Mouse (Mus musculus) right cerebral cortex, postnatal 36 days (tissue): ENCODE measurements around the gene Large2.

Experiments
- DNase-seq, 2 experiments: peaks; one replicate each; pipeline ENCODE4 v3.0.0; 2022; ENCODE audit warnings: low spot score in 2 of 2, mixed read lengths in 1 of 2

The Large2 gene

GRCm38 (mm10) chr2:92371971-92372690, 2.5 kb downstream of the Large2 start:
- DNase-seq = no peak

- no peak for DNase-seq
Measured at GRCm38 (mm10) chr2:92370821-92371805, 3.6 kb downstream of the Large2 start.

GRCm38 (mm10) chr2:92370375-92370774, 4.3 kb downstream of the Large2 start:
- DNase-seq = no peak

- no peak for DNase-seq
Measured at GRCm38 (mm10) chr2:92367383-92368029, 7.2 kb downstream of the Large2 start.

- no peak for DNase-seq
Measured at GRCm38 (mm10) chr2:92365568-92365967, 9.1 kb downstream of the Large2 start.

DNA sequence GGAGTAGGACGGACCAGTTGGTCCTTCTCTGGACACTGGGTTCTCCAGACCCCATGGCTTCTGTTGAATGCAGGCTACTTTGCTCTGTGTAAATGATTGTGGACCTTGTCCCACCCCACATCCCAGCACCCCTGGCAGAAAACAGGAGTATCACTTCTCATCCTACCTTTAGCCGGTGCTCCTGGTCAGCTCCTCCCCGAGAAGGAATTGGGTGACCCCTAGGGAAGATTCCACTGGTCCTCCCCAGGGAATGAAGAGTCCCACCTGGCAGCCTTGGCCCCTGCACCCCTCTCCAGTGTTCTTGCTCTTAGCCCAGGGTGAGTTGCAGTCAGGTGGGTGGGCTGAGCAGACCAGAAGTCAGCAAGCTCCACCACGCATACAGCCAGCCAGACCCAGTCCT, 10.6 kb downstream of the Large2 start:
- no peak for DNase-seq

DNA sequence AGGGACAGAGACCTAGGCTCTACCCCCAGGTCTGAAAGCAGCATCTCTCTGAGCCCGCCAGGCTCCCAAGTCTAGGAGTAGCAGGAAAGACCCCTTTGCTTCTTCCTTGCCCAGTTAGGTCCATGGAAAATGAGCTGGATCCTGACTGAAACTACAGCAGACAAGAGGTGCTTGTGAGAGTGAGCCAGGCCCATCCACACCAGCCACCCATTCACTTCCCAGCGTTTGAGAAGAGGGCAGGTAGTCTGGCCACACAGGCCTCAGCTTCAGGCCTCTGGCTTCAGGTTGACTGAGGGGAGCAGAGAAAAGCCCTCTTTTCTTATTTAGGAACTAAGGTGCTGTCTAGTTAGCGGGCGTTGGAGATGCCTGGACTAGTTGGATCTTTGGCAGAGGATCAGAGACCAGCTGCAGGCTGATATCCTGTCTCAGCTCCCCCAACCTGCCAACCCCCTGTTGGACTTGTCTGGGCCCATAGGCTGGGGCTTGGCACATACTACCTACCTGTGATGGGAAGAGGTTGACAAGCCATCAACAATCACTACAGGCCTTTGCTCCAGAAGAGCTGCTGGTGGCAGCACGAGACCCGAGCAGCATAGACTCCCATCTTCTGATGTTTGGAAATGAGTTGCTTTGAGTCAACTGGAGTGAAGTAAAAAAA, 12.0 kb downstream of the Large2 start:
- DNase-seq = no peak

- no peak for DNase-seq
Measured at GRCm38 (mm10) chr2:92361795-92362194, 12.9 kb downstream of the Large2 start.

DNA sequence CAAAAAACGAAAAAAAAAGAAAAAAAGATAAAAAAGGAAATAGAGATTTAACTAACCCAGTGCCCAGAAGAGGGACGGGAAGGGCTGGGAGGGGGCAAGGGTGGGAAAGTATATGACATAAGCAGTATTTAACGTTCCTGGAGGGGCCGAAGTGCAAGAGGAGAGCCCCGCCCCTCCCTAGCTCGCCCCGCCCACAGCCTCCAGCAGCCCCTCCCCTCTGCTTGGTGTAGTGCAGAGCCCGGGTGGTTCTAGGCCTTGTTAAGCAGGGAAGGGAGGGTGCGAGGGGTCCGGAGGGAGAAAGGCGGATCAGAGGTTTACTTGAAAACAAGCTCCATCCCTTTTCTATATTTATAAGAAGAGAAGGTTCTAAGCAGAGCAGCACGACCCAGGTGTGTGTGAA, 13.8 kb downstream of the Large2 start:
- no peak for DNase-seq

GRCm38 (mm10) chr2:92360186-92360823, 14.4 kb downstream of the Large2 start:
- DNase-seq = no peak

DNA sequence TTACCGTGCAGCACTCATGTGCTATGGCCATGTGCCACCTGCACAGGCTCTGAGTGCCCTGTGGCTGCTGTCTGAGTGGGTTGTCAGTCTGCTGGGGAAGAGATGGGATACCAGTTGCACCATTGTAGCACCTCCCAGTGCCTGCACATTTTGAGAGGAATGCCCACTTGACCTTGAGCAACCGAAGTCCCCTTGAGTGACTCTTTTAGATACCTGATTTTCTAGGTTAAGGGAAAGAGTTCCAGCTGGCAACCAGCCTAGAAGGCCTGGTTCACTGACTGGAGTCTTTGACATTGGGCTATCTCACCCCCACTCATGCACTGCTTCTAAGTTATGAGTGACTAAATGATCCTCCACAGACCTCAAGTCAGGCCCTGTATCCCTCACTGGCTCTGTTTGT, 15.4 kb downstream of the Large2 start:
- DNase-seq = no peak

DNA sequence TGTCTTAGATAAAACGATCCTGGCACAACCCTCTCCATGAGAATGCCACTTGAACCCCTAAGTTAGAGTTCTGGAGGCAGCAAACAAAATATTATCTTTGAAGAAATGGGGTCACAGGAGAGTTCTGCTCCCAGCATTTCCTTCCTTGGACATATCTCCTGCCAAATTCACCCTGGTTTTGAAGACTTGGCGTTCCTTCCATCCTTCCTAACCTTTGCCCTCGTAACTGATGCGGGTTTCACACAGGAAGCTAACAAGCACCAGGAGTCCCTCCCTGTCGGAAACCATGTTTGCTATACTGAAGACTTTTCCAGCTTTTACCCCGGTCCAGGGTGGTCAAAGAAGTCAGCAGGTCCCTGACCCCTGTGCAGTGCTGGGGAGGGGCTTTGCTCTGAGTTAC, 20.4 kb downstream of the Large2 start:
- DNase-seq = no peak

DNA sequence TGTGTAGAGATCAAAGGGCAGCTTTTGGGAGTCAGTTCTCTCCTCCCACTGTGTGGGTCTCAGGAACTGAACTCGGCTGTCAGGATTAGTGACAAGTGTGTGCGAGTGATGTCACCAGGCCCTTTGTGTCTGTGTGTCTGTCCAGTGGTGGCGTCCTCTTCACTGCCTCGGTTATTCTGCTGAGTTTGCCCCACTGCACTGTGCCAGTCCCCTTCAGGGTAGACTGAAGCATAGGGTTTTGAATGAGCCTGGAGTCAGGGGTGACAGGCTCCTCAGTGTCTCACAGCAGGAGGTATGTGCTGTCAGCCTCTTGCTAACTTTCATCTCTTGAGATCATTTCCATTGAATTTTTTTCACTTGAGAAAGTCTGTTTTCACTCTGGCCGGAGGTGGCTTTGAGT, 21.3 kb downstream of the Large2 start:
- no peak for DNase-seq

GRCm38 (mm10) chr2:92350686-92351085, 24.0 kb downstream of the Large2 start:
- no peak for DNase-seq

GRCm38 (mm10) chr2:92349589-92350425, 24.9 kb downstream of the Large2 start:
- no peak for DNase-seq

GRCm38 (mm10) chr2:92347191-92347590, 27.5 kb downstream of the Large2 start:
- no peak for DNase-seq

DNA sequence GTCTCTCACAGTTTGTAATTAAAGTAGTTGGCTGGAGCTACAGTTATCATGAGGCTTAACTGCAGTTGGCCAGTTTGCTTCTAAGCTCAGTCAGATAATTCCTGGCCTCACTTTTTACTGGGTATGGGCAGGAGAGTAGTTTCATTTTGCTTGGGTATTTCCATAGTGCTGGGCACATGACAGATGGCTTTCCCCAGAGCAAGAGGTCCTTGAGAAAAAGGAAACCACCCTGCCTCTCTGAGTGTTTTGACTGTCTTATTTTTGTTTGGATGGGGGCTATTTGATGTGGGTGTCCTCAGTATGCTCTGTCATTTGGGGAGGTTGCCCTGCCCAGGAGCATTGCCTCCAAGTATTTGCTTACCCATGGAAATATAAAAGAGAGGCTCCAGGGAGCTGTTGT, 32.3 kb downstream of the Large2 start:
- DNase-seq = no peak

DNA sequence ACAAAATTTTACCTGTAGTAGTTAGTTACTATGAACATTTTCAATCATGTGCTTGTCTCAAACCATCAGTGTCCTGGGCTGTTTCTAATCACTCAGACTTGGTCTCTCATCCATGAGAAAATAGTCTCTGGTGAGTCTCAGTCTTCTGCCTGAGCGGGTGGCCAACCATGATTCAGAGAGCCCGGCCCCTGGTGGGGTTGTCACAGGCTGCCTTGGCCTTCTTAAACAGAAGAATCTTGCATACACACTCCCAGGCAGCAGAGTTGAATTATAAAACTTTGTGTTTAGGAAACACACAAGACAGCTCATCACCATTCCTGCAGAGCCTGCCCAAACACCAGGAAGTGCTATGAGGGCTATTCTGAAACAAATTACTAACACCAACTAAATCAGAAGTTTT, 42.8 kb downstream of the Large2 start:
- DNase-seq = no peak

DNA sequence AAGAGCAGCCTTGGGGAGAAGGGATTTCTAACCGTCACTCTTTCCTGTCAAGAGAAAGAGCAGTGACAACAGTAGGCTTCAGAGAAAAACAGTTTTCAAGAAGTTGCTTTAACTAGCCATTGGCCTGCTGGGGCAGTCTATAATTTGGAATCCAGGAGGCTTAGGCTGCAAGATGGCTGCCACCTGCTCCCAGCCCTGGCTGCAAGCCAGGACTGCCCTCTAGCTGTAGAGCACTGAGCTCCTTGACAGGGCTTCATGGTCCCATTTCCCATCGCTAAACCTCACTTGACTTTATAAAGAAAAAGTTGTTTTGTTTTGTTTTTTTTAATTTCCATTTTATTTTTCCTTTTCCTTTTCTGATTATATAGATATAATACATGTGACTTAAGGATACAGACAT, 43.3 kb downstream of the Large2 start:
- no peak for DNase-seq

DNA sequence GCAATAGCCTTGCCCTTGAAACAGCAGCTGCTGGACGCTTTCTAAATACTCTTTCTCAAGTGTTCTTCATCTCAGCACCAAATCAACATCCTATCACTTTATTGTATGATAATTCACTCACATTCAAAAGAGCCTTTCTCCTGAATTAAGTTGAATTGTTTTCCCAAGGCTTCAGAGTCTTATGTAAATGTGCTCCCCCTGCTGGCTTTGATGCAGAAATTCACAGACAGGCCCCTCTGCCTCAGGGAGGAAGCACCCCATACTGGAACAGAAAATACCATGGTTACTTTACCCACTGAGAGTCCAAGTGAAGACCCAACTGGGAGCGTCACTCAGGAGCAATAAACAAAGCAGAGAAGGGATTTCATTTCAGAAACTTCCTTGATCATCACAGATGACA, 43.8 kb downstream of the Large2 start:
- no peak for DNase-seq
